Mouse (Mus musculus) brain, adult 2 months (tissue): ENCODE measurements around the gene Gm49450.
"Not testable (repeated sequence)": the region's sequence is repeated elsewhere in the genome, so short reads cannot be mapped to it uniquely, and the experiment has no call there.

ENCODE experiments used
- DNase-seq: peaks from one replicate; pipeline ENCODE4 v3.0.0; 2011; ENCODE audit warnings: low read depth, low spot score

Gene Gm49450

GRCm38 (mm10) chr15:98927566-98927965 lies 25.8 kb downstream of the Gm49450 start:
- DNase-seq = no peak

DNA sequence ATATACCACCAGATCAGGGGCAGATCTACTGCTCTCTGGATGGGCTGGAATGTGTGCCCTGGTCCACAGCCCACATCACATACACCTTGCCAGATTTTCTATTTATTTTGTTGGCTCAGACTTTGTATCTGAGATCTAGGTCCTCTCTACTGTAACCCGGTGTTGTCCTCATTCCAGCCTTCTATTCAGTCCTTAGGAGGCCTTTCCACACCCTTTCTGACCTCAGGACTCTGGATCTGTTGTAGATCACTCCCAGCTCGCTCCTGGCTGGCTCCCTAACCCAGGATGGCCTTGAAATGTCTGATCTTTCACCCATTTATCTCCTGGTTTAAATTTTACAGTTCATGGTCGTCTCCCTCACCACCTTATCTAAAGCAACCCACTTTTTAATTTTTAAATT lies 28.7 kb downstream of the Gm49450 start:
- DNase-seq = no peak

DNA sequence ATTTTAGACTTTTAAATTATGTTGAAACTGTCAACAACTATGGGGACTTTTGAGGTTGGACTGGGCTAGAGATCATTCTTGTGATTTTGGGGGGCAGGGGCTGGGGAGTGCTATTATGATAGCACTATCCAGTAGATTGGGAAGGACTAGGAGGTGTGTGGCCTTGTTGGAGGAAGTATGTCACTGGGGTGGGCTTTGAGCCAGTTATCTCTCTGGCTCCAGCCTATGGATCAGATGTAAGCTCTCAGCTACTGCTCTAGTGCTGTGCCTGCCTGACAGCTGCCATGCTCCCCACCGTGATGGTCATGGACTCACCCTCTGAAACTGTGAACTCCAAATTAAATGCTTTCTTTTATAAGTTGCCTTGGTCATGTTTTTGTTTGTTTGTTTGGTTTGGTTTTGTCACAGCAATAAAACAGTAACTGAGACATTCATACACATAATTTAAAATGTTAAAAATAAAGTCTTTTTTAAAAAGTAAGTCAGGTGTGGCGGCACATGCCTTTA lies 30.3 kb downstream of the Gm49450 start:
- no peak for DNase-seq

DNA sequence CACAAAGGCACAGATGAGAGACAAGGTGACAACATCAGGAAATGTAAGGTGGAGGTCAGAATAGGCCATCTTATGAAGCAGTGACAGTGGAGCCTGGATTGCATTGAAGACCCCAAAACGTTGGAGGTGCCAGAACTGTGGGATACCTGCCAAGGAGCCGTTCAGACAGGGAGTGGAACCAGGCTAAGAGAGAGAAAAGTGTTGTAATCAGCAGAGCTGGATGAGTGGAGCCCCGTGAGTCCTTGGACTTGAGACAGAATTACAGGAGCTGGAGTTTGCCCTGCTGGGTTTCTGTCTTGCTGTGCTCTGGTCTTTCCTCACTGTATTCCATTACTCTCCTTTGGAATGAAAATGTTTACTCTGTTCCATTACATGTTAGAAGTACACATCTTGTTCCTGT lies 30.8 kb downstream of the Gm49450 start:
- DNase-seq = no peak

DNA sequence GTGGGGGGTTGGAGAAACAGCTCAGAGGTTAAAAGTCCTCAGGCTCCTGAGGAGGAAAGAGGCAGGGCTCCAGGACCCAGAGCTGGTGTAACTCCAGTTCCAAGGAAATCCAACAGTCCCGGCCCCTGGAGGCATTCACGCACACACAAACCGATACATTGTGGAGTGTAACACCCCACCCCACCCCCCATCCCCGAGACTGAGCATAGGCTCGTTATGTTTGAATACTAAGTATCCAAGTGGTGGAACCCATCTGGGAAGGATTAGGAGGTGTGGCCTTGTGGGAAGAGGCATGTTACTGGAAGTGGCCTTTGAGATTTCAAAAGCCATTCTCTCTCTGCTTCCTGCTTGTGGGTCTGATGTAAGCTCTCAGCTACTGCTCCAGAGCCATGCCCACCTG lies 31.8 kb downstream of the Gm49450 start:
- no peak for DNase-seq

DNA sequence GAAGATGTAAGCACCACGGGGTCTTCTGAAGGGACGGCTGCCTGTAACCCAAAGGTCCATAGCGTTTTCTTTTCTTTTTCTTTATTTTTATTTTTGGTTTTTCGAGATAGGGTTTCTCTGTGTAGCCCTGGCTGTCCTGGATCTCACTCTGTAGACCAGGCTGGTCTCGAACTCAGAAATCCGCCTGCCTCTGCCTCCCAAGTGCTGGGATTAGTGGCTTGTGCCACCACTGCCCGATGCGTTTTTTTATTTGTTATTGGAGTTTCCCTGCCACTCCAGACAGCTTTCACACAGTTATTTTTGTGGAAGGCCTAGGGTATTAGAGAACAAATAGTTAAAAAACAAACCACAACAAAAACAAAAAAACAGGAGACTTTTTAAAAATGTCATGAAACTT lies 34.9 kb downstream of the Gm49450 start:
- DNase-seq = not testable (repeated sequence)

DNA sequence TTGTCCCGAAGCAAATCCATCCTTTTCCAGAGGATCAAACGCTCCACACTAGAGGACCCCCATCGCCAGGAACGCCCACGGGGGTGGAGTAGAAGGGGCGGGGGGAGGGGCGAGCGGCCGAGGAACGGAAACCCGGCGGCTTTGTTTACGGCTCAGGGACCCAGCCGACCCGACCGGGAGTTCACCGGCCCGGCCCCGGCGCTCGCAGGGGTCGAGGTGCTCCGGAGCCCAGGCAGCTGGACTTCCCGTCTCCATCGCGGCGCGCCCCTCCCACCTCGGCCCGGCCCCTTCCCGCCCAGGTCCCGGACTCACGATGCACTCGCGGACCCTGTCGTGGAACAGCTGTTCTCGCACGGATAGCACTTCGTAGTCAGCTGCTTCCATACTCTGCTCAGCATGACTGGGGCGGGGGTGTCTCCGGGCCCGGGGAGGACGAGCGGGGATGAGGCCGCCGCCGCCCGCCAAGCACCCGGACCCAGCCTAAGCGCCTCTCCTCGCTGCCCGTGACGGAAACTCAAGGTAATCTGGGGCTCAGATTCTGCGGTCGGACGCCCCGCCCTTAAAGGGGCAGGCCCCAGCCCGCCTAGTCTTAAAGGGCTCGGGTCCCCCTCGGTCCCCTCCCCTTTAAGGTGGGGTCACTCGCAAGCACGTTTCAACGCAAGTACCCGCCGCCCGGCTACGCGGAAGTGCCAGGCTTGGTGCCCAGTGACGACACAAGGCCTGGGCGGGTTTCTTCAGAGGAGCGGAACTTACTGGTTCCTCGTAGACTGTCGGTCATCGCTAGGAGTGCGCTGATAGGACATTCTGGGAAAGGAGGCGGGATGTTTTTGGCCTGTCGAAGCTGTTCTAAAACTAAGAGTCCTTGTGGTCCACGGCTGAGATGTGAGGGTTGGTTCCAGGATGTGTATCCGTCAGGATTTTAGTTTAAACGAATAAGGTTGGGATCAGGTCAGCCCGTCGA lies 35.5 kb downstream of the Gm49450 start, which contains the start of gene Lmbr1l:
Gene Lmbr1l, minus strand, starts transcription at position 694 of the 961 bp plus-strand sequence.
- DNase-seq = peak; percentile 100

DNA sequence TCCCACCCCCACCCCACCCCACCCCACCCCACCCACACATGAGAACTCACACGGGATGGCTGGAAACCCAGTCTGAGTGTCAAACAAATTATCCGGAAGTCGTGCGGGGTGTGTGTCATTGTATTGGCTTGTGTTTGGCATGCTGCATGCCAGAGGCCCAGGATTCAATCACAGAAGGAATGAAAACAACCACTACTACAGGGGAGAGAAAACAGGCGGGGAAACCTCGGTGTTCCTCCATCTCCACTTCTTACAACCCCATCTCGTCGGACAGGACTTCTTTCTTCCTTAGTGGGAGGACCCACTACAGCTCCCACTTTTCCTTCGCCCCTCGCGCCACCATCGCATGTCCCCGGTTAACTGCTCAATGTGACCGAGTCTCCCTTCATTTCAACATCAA lies 36.3 kb downstream of the Gm49450 start:
- no peak for DNase-seq

- DNase-seq = no peak
These were observed 37.3 kb downstream of the Gm49450 start for GRCm38 (mm10) chr15:98916016-98916415.

GRCm38 (mm10) chr15:98914903-98915302 lies 38.4 kb downstream of the Gm49450 start:
- no peak for DNase-seq

- peak; percentile 51 for DNase-seq
These were observed 48.7 kb downstream of the Gm49450 start for GRCm38 (mm10) chr15:98904692-98905091.

GRCm38 (mm10) chr15:98902600-98902999 lies 50.8 kb downstream of the Gm49450 start:
- no peak for DNase-seq

DNA sequence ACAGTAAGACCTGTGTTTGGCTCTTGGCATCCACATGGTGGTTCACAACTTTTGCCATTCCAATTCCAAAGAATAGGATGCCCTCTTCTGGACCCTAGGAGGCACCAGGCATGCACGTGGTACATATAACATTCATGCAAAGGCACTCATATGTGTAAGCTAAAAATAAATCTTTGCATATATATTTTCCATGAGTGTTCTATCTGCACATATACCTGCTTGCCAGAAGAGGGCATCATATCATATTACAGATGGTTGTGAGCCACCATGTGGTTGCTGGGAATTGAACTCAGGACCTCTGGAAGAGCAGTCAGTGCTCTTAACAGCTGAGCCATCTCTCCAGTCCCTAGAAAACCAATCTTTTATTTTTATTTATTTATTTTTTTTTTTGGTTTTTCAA lies 51.8 kb downstream of the Gm49450 start:
- DNase-seq = no peak

GRCm38 (mm10) chr15:98897928-98898800 lies 55.2 kb downstream of the Gm49450 start, which contains the start of gene Dhh:
TSS of gene Dhh (minus strand) at chr15:98898540.
- no peak for DNase-seq

DNA sequence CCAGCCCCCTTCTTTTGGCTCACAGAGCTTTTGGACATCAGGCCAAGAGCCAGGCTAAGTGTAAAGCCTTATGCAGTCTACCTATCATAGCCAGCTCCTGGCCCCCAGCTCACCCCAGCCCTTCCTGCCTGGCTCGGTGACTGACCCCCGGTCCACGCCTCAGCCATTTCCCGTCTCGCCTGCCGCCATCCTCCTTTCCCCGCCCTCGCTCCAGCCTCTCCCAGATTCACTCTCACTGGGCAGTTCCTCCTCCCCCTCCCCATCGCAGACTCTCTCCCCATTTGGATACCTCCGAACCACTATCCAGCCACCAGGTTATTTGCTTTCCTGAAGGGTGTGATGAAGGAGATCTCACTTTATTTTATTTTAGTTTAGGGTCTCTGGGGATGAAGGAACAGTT lies 55.9 kb downstream of the Gm49450 start:
- no peak for DNase-seq

- no peak for DNase-seq
These were observed 57.4 kb downstream of the Gm49450 start for GRCm38 (mm10) chr15:98895635-98896589.

DNA sequence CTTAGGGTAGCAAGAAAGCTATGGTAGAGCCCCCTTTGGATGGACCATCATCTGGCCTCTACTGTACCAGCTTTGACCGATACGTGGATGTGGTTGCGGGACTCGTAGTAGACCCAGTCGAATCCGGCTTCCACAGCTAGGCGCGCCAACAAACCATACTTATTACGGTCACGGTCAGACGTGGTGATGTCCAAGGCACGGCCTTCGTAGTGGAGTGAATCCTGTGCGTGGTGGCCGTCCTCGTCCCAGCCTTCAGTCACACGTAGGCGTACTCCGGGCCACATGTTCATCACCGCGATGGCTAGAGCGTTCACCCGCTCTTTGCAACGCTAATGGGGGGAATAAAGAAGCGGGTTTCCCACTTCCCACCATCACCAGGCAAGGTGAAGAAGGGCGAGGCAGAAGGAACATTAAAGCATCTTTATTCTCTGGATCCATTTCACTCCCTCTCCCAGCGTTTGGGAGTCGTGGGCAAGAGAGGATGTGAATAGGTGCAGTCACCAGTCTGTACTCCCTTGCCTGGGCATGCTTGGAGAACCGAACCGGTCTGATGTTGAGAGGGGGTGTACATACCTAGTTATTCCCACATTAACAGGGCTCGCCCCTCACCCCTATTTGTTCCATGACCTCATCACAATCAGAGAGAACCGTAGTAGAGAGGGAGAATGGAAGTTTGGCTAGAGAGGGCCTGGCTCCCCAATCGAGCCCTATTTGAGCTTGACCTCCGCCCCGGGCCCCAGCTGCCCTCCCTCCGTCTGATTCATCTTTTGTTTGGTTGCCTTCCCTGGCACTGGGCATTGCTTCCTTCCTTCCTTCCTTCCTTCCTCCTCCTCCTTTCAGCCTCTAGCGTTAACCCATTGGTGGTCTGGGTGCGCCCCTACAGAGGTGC lies 58.4 kb downstream of the Gm49450 start:
- DNase-seq = no peak

GRCm38 (mm10) chr15:98893940-98894745 lies 59.2 kb downstream of the Gm49450 start, which contains the start of gene Rhebl1:
TSS of gene Rhebl1 (minus strand) at chr15:98894540.
- DNase-seq = peak; percentile 68

GRCm38 (mm10) chr15:98893036-98893435 lies 60.3 kb downstream of the Gm49450 start:
- no peak for DNase-seq
